Mouse (Mus musculus): ENCODE results near the gene Tet2. TPM values are rescaled to one million over a fixed set of nuclear protein-coding genes. Genes with fewer than 3 reads are reported as not detected.

Tet2 gene
- total and polyA plus RNA-seq, 2 experiments from 2014 or later, result 17.2 to 46.5 TPM

DNA sequence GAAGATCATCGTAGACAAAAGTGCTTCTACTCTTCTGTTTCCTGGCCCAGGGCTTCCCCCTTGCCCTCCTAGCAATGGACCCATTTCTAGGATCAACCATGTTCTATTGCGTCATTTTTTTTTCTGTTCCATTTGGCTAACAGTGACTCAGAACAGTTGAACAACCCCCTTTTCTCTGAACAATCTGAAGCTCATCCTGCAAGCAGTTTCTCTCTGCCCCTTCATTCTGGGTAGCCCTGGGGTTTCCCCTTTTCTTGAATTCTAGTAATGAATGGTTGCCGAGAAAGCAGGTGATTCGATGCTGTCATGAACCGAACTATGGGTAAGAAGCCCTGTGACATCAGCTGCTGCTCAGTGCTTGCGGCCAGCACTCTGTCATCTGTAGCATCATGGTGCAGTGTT, 108.0 kb downstream of the Tet2 start:
- DNase-seq (ENCODE audit: low spot score) (no peak), ATAC-seq (ENCODE audit: low FRiP score) (no peak)
- Histone ChIP-seq H3K9ac (replicated peaks; ENCODE audit: low read length, poor library complexity, severe bottlenecking) (no peak overlapping the region), H3K4me1 (ENCODE audit: insufficient read depth, low read length) (no peaks in the 10 kb centered on the region), H3K4me2 (ENCODE audit: low read depth, low read length, poor library complexity, severe bottlenecking) (no peak overlapping the region), H3K36me3 (ENCODE audit: insufficient read depth, low read length) (no peaks in the 10 kb centered on the region), H3K9me3 (ENCODE audit: low read length) (no peaks in the 10 kb centered on the region), H3K4me3 (ENCODE audit: low read depth, low read length) (no peak overlapping the region), H3K27ac (ENCODE audit: low read depth, low read length) (no peak overlapping the region), H3K27me3 (ENCODE audit: insufficient read depth, low read length) (no peaks in the 10 kb centered on the region)
- no peak for TF ChIP-seq CTCF (IDR thresholded peaks at IDR 0.05)
- WGBS, result 94% methylated on average over 6 of the region's 6 CpGs

DNA sequence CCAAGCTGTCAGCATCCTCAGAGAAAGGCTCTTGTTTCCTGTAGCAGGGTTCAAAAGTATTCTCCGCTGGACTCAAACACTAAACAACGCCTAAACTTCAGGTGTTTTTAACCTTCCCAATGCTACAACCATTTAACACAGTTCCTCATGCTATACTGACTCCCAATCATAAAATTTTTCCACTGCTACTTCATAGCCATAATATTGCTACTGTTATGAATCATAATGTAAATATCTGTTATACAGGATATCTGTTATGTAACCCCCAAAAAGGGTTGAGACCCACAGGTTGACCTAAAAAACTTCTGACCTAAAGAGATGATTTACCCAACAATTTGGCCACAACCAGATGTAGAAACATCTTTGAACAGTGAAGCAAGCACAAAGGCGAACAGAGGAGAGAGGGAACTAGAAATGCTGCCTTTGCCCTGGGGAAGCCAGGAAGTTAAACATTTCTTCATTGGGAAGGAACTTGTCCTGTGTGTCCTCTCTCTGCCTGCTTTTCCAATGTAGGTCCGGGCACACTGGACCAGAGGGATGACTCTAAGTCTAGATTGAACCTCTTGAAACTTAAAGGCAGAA, 108.6 kb downstream of the Tet2 start:
- no peak overlapping the region for H3K27ac ChIP-seq (ENCODE audit: low read depth, low read length)
- H3K9me3 ChIP-seq (ENCODE audit: low read length), result no peaks in the 10 kb centered on the region
- no peaks in the 10 kb centered on the region for H3K36me3 ChIP-seq (ENCODE audit: insufficient read depth, low read length)
- ATAC-seq (ENCODE audit: low FRiP score) (no peak), DNase-seq (ENCODE audit: low spot score) (no peak)
- TF ChIP-seq CTCF (IDR thresholded peaks at IDR 0.05), result no peak
- no peak overlapping the region for H3K4me3 ChIP-seq (ENCODE audit: low read depth, low read length)
- no peaks in the 10 kb centered on the region for H3K27me3 ChIP-seq (ENCODE audit: insufficient read depth, low read length)
- 94% methylated on average over 4 of the region's 4 CpGs for WGBS
- no peak overlapping the region for H3K9ac ChIP-seq (replicated peaks; ENCODE audit: low read length, poor library complexity, severe bottlenecking)
- no peak overlapping the region for H3K4me2 ChIP-seq (ENCODE audit: low read depth, low read length, poor library complexity, severe bottlenecking)
- no peaks in the 10 kb centered on the region for H3K4me1 ChIP-seq (ENCODE audit: insufficient read depth, low read length)

DNA sequence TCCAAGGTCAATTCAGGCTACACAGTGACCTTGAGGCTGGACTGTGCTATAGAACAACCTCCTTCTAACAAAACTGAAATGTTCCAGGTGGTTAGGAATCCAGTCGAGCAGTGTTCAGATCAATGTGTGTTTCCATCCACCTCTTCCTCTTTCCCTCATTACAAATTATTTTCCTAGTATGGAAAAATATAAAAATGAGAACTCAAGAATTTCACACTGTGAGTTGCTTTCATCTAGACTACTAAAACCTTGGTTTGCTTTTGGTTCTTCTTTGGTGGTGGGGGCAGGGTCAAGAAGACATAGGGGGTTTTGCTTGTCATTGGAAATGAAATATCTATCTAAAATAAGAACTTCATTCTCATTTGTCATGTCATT, 109.2 kb downstream of the Tet2 start:
- Histone ChIP-seq H3K36me3 (ENCODE audit: insufficient read depth, low read length) (no peaks in the 10 kb centered on the region), H3K4me2 (ENCODE audit: low read depth, low read length, poor library complexity, severe bottlenecking) (no peak overlapping the region), H3K4me3 (ENCODE audit: low read depth, low read length) (no peak overlapping the region), H3K4me1 (ENCODE audit: insufficient read depth, low read length) (no peaks in the 10 kb centered on the region), H3K9ac (replicated peaks; ENCODE audit: low read length, poor library complexity, severe bottlenecking) (no peak overlapping the region), H3K27ac (ENCODE audit: low read depth, low read length) (no peak overlapping the region), H3K9me3 (ENCODE audit: low read length) (no peaks in the 10 kb centered on the region), H3K27me3 (ENCODE audit: insufficient read depth, low read length) (no peaks in the 10 kb centered on the region)
- ATAC-seq (ENCODE audit: low FRiP score), result no peak
- no peak for DNase-seq (ENCODE audit: low spot score)
- TF ChIP-seq CTCF (IDR thresholded peaks at IDR 0.05), result no peak
- WGBS, result 86% methylated on average over 1 of the region's 1 CpGs

DNA sequence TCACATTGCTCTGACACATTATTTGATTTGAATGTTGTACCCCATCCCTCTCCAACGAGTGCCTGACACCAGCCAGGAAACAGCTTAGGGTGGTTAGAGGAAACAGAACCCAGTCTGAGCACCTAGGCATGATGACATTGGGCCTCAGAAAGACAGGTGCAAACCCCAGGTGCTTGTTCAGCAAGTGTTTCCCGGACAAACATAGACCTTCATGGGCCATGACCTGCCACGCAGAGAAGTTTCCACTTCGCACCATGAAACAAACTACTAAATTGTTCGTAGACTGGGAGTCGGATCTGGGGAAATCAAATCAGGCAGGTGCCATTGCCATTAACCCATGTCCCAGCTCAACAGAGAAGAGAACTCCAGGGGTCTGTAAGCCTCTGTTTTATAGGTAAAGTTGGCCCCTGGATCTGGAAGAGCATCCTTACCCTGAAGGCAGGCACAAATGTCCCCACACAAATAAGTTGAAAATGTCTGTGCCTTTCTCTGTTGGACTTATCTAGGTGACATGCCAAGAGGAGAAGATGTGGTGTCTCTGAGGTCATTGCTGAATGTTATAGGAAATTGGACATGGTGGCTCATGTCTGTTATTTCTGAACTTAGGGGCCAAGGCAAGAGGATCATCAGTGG, 109.7 kb downstream of the Tet2 start:
- Histone ChIP-seq H3K4me3 (ENCODE audit: low read depth, low read length) (no peak overlapping the region), H3K27ac (ENCODE audit: low read depth, low read length) (no peak overlapping the region), H3K4me2 (ENCODE audit: low read depth, low read length, poor library complexity, severe bottlenecking) (no peak overlapping the region), H3K36me3 (ENCODE audit: insufficient read depth, low read length) (no peaks in the 10 kb centered on the region), H3K9ac (replicated peaks; ENCODE audit: low read length, poor library complexity, severe bottlenecking) (no peak overlapping the region), H3K4me1 (ENCODE audit: insufficient read depth, low read length) (no peaks in the 10 kb centered on the region), H3K9me3 (ENCODE audit: low read length) (no peaks in the 10 kb centered on the region), H3K27me3 (ENCODE audit: insufficient read depth, low read length) (no peaks in the 10 kb centered on the region)
- ATAC-seq (ENCODE audit: low FRiP score) (no peak), DNase-seq (ENCODE audit: low spot score) (no peak)
- TF ChIP-seq CTCF (IDR thresholded peaks at IDR 0.05), result no peak
- 94% methylated on average over 6 of the region's 6 CpGs for WGBS

DNA sequence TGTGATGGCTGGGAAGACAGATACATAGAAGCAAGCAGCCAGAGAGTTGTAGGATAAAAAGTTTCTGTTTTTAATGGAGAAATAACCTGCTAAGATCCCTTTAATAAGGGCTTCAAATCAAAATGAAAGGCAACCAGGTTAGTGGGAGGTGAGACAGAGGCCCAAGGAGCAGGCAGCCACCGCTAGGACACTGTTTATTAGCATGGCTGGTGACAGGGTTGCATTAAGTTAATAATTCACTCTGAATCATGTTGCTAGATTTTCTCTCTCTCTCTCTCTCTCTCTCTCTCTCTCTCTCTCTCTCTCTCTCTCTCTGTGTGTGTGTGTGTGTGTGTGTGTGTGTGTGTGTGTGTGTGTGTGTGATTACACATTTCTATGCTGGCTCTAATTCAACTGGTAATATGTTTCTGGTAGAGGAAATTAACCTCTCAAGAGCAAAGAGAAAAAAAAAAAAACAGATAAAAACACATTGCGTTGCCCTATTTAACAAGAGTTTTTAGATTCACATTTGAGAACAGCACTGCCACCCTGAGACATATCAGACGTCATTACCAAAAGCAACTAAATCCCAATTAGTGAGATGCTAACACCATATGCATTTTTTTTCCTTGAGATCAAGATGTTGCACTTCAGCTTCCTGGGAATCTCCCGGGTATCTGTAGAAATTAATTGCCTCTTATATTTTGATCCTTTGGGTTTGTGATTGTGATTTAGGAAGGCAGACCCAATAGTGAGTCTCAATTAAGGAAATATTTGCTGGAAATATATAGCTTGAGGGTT, 115.4 kb downstream of the Tet2 start:
- Histone ChIP-seq H3K4me1 (ENCODE audit: insufficient read depth, low read length) (no peaks in the 10 kb centered on the region), H3K4me2 (ENCODE audit: low read depth, low read length, poor library complexity, severe bottlenecking) (no peak overlapping the region), H3K4me3 (ENCODE audit: low read depth, low read length) (no peak overlapping the region), H3K9me3 (ENCODE audit: low read length) (no peaks in the 10 kb centered on the region), H3K27ac (ENCODE audit: low read depth, low read length) (no peak overlapping the region), H3K27me3 (ENCODE audit: insufficient read depth, low read length) (no peaks in the 10 kb centered on the region), H3K36me3 (ENCODE audit: insufficient read depth, low read length) (no peaks in the 10 kb centered on the region), H3K9ac (replicated peaks; ENCODE audit: low read length, poor library complexity, severe bottlenecking) (no peak overlapping the region)
- ATAC-seq (ENCODE audit: low FRiP score) (no peak), DNase-seq (ENCODE audit: low spot score) (peak; percentile 5)
- 65% methylated on average over 4 of the region's 4 CpGs for WGBS
- TF ChIP-seq CTCF (IDR thresholded peaks at IDR 0.05), result no peak

DNA sequence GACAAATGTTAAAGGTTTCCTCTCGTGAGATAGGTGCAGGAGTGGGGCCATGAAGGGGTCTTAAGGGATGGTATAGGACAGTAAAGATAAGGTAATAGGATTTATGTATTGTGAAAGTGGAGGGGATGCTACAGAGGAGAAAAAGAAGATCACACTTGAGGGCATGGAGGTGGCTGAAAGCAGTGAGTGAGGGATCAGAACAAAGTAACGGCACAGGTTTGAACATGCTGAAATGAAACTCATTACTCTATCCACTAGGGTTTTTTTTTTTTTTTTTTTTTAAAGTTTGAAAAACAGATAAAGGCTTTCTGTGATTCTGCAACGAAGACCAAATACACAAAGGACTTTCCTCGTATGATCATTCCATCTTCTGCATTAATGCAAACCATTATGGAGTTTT, 116.9 kb downstream of the Tet2 start:
- no peaks in the 10 kb centered on the region for H3K4me1 ChIP-seq (ENCODE audit: insufficient read depth, low read length)
- WGBS, result 79% methylated on average over 4 of the region's 4 CpGs
- no peak for ATAC-seq (ENCODE audit: low FRiP score)

More for the DNA sequence above, 116.9 kb downstream of the Tet2 start:
- H3K4me2 ChIP-seq (ENCODE audit: low read depth, low read length, poor library complexity, severe bottlenecking), result no peak overlapping the region
- no peak overlapping the region for H3K4me3 ChIP-seq (ENCODE audit: low read depth, low read length)
- TF ChIP-seq CTCF (IDR thresholded peaks at IDR 0.05), result no peak
- H3K9ac ChIP-seq (replicated peaks; ENCODE audit: low read length, poor library complexity, severe bottlenecking), result no peak overlapping the region
- H3K27me3 ChIP-seq (ENCODE audit: insufficient read depth, low read length), result no peaks in the 10 kb centered on the region
- no peaks in the 10 kb centered on the region for H3K9me3 ChIP-seq (ENCODE audit: low read length)
- H3K27ac ChIP-seq (ENCODE audit: low read depth, low read length), result no peak overlapping the region
- DNase-seq (ENCODE audit: low spot score), result no peak
- no peaks in the 10 kb centered on the region for H3K36me3 ChIP-seq (ENCODE audit: insufficient read depth, low read length)
